Mouse (Mus musculus) heart, postnatal 0 days (tissue): ENCODE data around the gene Ckmt2. TPM values are rescaled to one million over a fixed set of nuclear protein-coding genes. Genes with fewer than 3 reads are reported as not detected.

Experiments
- ATAC-seq: fragments of 200-750 bp; cut with Nextera tagmentation; 2 replicates; pipeline ENCODE4 v1.8.0; 2017; ENCODE audit warnings: low read depth, moderate number of reproducible peaks, moderate library complexity; ENCODE audit not compliant: insufficient read depth
- DNase-seq: peaks from one replicate; pipeline ENCODE4 v3.0.0-alpha.2; 2016; ENCODE audit warnings: low spot score
- H3K27ac ChIP-seq: fragments of 300-500 bp; sonication (generic); 2 replicates; pipeline ENCODE4 v1.5.1; 2014; ENCODE audit warnings: low read depth, mild to moderate bottlenecking
- H3K27me3 ChIP-seq: fragments of 300-500 bp; sonication (generic); 2 replicates; pipeline ENCODE4 v1.6.1; 2014; ENCODE audit warnings: low read length, mixed read lengths; ENCODE audit not compliant: control insufficient read depth, insufficient read depth
- H3K36me3 ChIP-seq: fragments of 300-500 bp; sonication (generic); replicated peaks from 2 replicates; pipeline ENCODE4 v1.6.1; 2014; ENCODE audit warnings: low read length, mixed read lengths; ENCODE audit not compliant: control insufficient read depth, insufficient read depth
- H3K4me1 ChIP-seq: fragments of 300-500 bp; sonication (generic); 2 replicates; pipeline ENCODE4 v1.6.1; 2014; ENCODE audit warnings: antibody characterized with exemption; ENCODE audit not compliant: control insufficient read depth, insufficient read depth
- H3K4me2 ChIP-seq: fragments of 300-500 bp; sonication (generic); 2 replicates; pipeline ENCODE4 v1.6.1; 2014; ENCODE audit warnings: low read depth, mild to moderate bottlenecking, low read length, moderate library complexity
- H3K4me3 ChIP-seq: fragments of 300-500 bp; sonication (generic); 2 replicates; pipeline ENCODE4 v1.5.1; 2014; ENCODE audit warnings: low read depth, low read length
- H3K9ac ChIP-seq: fragments of 300-500 bp; sonication (generic); replicated peaks from 2 replicates; pipeline ENCODE4 v1.6.1; 2014; ENCODE audit warnings: low read depth, low read length, mixed read lengths
- H3K9me3 ChIP-seq: fragments of 300-500 bp; sonication (generic); replicated peaks from 2 replicates; pipeline ENCODE4 v1.6.1; 2016; ENCODE audit warnings: low read length; ENCODE audit not compliant: control insufficient read depth
- CTCF ChIP-seq: IDR thresholded peaks from 2 replicates; pipeline ENCODE4 v1.5.1; 2016; ENCODE audit warnings: antibody characterized with exemption, control low read depth, low read depth
- EP300 ChIP-seq: IDR thresholded peaks from 2 replicates; pipeline ENCODE4 v1.6.1; 2016; ENCODE audit warnings: antibody characterized with exemption, low read depth
- WGBS: fragments of 180-500 bp; shearing (Covaris S2); extraction: QIAGEN DNeasy Blood & Tissue Kit; methylation state at CpG from one replicate; pipeline ENCODE4 v1.1.7; 2014; 5-methylcytosine and 5-hydroxymethylcytosine counted together
- polyA plus RNA-seq: library from polyadenylated mRNA; unstranded; fragments of >200 nt; fragmentation: Nextera tagmentation; extraction: Ambion mirVana; gene quantifications from 2 replicates; pipeline ENCODE4 v1.2.1, GENCODE M21; 2015
- total RNA-seq: library from RNA; depleted of rRNA; stranded (reverse); fragments of >200 nt; gene quantifications from 2 replicates; pipeline ENCODE4 v1.2.3, GENCODE M21; 2014; ENCODE audit warnings: low replicate concordance

Gene Ckmt2
- total and polyA plus RNA-seq, 2 experiments from 2014 or later, result 421 to 571 TPM

- H3K36me3 ChIP-seq, result no peaks in the 10 kb centered on the region
- DNase-seq, result peak; percentile 39
Observed at GRCm38 (mm10) chr13:91881837-91882480, 5.3 kb upstream of the Ckmt2 start.

DNA sequence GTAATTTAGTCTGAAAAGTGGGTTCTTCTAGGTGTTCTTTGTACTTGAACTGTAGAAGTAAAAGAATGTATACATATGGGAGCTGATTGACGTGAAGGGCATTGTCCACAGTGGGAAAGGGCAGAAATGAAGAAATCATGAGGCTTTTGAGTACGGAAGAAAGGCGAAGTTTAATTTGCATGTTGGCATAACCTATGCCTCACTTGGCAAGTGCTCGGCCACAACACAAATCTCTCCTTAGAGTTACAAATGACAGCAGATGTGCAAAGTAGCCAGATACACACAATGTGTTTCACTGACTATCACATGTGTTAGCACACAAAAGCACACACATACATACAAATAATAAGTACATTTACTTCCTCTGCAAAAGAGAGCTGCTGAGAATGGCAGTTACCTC lies 3.6 kb upstream of the Ckmt2 start:
- 88% methylated on average over 4 of the region's 4 CpGs for WGBS
- no peak for ATAC-seq
- Histone ChIP-seq H3K27me3 (no peaks in the 10 kb centered on the region), H3K4me2 (no peak overlapping the region), H3K27ac (no peak overlapping the region), H3K4me1 (peaks cover 25% of the 10 kb centered on the region), H3K4me3 (no peak overlapping the region), H3K9me3 (no peaks in the 10 kb centered on the region), H3K9ac (no peak overlapping the region), H3K36me3 (no peaks in the 10 kb centered on the region)
- DNase-seq, result no peak
- TF ChIP-seq EP300, result no peak
- no peak for TF ChIP-seq CTCF

More at GRCm38 (mm10) chr13:91881837-91882480, 5.3 kb upstream of the Ckmt2 start:
- no peak overlapping the region for H3K4me3 ChIP-seq
- H3K27ac ChIP-seq, result no peak overlapping the region
- TF ChIP-seq EP300 (no peak), CTCF (peak; percentile 69)
- no peak overlapping the region for H3K4me2 ChIP-seq
- ATAC-seq, result no peak
- H3K27me3 ChIP-seq, result no peaks in the 10 kb centered on the region
- WGBS, result 59% methylated on average over 9 of the region's 9 CpGs
- H3K9me3 ChIP-seq, result no peaks in the 10 kb centered on the region
- H3K4me1 ChIP-seq, result peaks cover 8% of the 10 kb centered on the region; the same call in 1 of the 2 replicates
- H3K9ac ChIP-seq, result no peak overlapping the region

DNA sequence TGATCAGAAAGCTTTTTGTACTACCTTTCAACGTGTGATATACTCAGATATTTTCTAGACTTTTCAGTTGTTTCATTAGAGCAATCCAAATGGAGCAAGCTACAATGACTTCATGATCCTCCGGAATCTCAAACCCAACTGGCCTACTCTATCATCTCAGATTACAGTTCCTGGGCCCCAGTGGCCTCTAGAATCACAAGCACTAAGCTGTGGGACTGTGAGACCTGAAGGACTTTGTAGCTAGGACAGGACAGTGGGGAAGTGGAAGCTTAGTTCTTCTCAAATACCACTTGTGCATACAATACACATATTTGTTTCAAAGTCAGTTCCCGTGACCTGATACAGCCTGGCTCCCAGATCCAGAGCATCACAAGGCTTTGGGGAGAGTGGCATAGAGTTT lies 1.3 kb upstream of the Ckmt2 start:
- Histone ChIP-seq H3K27ac (peak overlapping the region; percentile 94), H3K4me1 (peaks cover 35% of the 10 kb centered on the region), H3K9ac (no peak overlapping the region), H3K9me3 (no peaks in the 10 kb centered on the region), H3K36me3 (no peaks in the 10 kb centered on the region), H3K4me2 (peak overlapping the region; percentile 45), H3K27me3 (no peaks in the 10 kb centered on the region), H3K4me3 (no peak overlapping the region)
- no peak for TF ChIP-seq CTCF
- TF ChIP-seq EP300, result no peak
- no peak for ATAC-seq
- DNase-seq, result no peak
- WGBS, result 54% methylated on average over 3 of the region's 3 CpGs

DNA sequence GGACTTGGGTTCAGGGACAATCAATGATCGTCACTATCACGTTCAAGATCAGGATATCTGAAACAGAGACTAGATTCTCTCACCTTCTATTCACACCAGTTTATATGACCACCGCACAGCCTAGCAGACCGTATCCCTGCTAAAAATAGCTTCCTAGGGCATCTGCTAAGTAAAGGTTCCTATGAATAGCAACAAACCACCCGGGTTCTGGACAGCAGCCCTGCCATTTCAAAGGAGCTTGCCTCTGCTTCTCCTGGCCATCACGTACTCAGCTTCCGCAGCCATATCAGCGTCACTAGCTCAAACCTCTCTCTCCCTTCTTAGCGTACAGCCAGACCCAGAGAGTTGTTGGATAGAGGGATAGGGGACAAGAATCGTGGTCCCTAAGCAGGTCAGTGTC lies 665 bp upstream of the Ckmt2 start:
- Histone ChIP-seq H3K4me2 (peak overlapping the region; percentile 48), H3K27ac (peak overlapping the region; percentile 94), H3K27me3 (no peaks in the 10 kb centered on the region), H3K4me3 (no peak overlapping the region), H3K4me1 (peaks cover 35% of the 10 kb centered on the region), H3K9me3 (no peaks in the 10 kb centered on the region), H3K9ac (no peak overlapping the region; the same call in 1 of the 2 replicates), H3K36me3 (no peaks in the 10 kb centered on the region)
- TF ChIP-seq EP300 (no peak), CTCF (no peak)
- WGBS, result 29% methylated on average over 10 of the region's 10 CpGs
- DNase-seq (peak; percentile 87), ATAC-seq (peak; percentile 79)

- H3K36me3 ChIP-seq, result no peaks in the 10 kb centered on the region
- H3K4me2 ChIP-seq, result peak overlapping the region; percentile 48
- no peak for TF ChIP-seq CTCF
- TF ChIP-seq EP300, result no peak
- 0 out of 2 replicates have a peak overlapping the region, but pooled peaks have one; percentile 29 for H3K4me3 ChIP-seq
- peak overlapping the region; percentile 94 for H3K27ac ChIP-seq
- ATAC-seq (no peak), DNase-seq (no peak)
- no peaks in the 10 kb centered on the region for H3K9me3 ChIP-seq
- peaks cover 35% of the 10 kb centered on the region for H3K4me1 ChIP-seq
- H3K27me3 ChIP-seq, result no peaks in the 10 kb centered on the region
- 18% methylated on average over 2 of the region's 2 CpGs for WGBS
- H3K9ac ChIP-seq, result no peak overlapping the region; the same call in none of the 2 replicates
Observed at GRCm38 (mm10) chr13:91875581-91875980, 1.1 kb downstream of the Ckmt2 start.

DNA sequence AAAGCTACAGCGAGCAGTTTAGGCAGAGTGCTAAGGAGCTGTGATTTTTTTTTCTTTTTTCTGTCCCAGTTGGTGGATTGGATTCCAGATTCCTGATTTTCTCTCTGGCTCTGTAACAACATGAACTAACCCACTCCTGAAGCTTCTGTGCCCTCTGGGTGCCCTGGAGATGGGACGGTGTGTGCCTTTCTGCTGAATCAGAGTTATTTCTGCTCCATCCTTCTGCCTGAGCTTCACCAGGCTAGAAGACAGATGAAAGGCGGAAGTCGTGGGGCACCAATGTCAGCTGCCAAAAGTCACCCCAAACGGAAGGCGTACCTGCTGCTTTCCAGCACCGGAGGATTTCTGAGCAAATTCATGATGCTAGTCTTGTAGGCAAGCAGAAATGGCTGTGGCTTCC lies 2.1 kb downstream of the Ckmt2 start:
- no peaks in the 10 kb centered on the region for H3K9me3 ChIP-seq
- H3K9ac ChIP-seq, result peak overlapping the region; percentile 30; the same call in 1 of the 2 replicates
- DNase-seq (peak; percentile 27), ATAC-seq (peak; percentile 42; the same call in 1 of the 2 replicates)
- H3K27me3 ChIP-seq, result no peaks in the 10 kb centered on the region
- peak overlapping the region; percentile 94 for H3K27ac ChIP-seq
- no peak overlapping the region for H3K4me3 ChIP-seq
- H3K36me3 ChIP-seq, result no peaks in the 10 kb centered on the region
- H3K4me2 ChIP-seq, result peak overlapping the region; percentile 48
- 54% methylated on average over 7 of the region's 7 CpGs for WGBS
- TF ChIP-seq CTCF (no peak), EP300 (no peak)
- H3K4me1 ChIP-seq, result peaks cover 35% of the 10 kb centered on the region
